Mouse (Mus musculus) gastrocnemius, postnatal 36 days (tissue): ENCODE measurements around the gene Cebpb. TPM values are rescaled to one million over a fixed set of nuclear protein-coding genes. Genes with fewer than 3 reads are reported as not detected.
A peak's percentile ranks its signal among the peaks of the same experiment; 100 is the strongest.

ENCODE experiments used
- DNase-seq, 2 experiments: peaks; one replicate each; pipeline ENCODE4 v3.0.0; 2022
- intact Hi-C: fragments of 180-260 bp; cut with DNase I; formaldehyde crosslinking; loops from one replicate; pipeline ENCODE4 v1.15.1; 2025
- total RNA-seq, 2 experiments: library from RNA; stranded (reverse); gene quantifications; 2 replicates each; pipeline ENCODE4 v1.2.3; 2021

The Cebpb gene
- total RNA-seq, 2 experiments from 2014 or later: 115 to 129 TPM

GRCm38 (mm10) chr2:167661270-167662203, 27.2 kb upstream of the Cebpb start, which contains the start of gene Gm20431:
Gene Gm20431 (minus strand): TSS chr2:167661496.
- DNase-seq: peak; percentile 86 to 97
- intact Hi-C loops: no loop called here

GRCm38 (mm10) chr2:167662713-167663112, 26.0 kb upstream of the Cebpb start:
- intact Hi-C loops: no loop called here
- no peak for DNase-seq

DNA sequence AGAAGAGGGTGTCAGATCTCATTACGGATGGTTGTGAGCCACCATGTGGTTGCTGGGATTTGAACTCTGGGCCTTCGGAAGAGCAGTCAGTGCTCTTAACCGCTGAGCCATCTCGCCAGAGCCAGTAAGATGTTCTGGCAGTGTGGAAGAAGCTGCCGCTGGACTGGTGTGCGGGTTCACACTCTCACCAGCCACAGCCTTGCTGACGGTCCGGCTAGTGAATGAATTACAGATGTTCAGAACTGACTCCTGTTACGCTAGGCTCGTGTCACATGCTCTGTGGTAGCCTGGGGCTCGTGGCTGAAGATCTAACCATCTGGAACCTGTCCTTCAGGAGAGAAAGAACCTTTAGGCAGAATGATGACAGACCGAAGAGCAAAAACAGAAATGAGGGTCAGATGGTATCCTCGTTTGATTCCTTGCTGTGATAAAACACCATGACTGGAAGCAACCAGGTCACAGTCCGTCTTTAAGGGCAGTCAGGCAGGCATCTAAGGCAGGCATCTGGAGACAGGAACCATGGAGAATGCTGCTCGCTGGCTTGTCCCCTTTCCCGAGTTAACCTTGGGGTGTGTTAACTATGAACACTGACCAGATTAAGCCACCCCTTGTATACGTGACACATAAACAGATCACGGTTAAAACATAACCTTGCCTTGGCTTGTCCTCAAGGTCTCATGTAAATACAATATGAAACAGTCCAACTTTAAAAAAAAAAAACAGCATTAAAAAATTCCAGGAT, 22.6 kb upstream of the Cebpb start:
- intact Hi-C loops: no loop called here
- no peak for DNase-seq

DNA sequence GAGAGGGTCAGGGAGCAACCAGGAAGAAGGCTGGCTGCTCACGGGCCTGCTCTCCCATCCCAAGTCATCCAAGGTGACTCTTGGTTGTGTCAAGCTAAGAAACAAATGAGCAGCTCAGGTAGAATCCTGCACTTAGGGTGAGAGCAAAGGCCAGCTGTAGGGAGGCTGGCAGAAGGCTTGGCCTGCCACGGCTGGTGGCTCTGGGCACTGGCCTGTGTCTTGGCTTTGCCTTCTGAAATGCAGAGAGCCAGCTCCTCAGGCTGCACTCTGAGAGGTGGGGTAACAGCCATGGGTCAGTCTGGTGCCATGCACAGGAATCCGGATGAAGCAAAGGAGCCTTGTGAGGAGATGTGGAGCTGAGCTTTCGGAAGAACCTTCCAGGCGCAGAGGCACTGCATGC, 20.3 kb upstream of the Cebpb start:
- intact Hi-C loops: no loop called here
- no peak for DNase-seq

GRCm38 (mm10) chr2:167669398-167669797, 19.3 kb upstream of the Cebpb start:
- intact Hi-C loops: no loop called here
- DNase-seq: no peak

GRCm38 (mm10) chr2:167671101-167671633, 17.5 kb upstream of the Cebpb start:
- intact Hi-C loops: no loop called here
- DNase-seq: no peak

GRCm38 (mm10) chr2:167672212-167672685, 16.5 kb upstream of the Cebpb start:
- intact Hi-C loops: no loop called here

GRCm38 (mm10) chr2:167675120-167675909, 13.4 kb upstream of the Cebpb start:
- DNase-seq: no peak
- intact Hi-C loops: loop anchor here (5.0 kb wide), 1 partner anchor 143 kb away; no protein-coding TSS in a partner anchor

More at GRCm38 (mm10) chr2:167672212-167672685, 16.5 kb upstream of the Cebpb start:
- DNase-seq: no peak

DNA sequence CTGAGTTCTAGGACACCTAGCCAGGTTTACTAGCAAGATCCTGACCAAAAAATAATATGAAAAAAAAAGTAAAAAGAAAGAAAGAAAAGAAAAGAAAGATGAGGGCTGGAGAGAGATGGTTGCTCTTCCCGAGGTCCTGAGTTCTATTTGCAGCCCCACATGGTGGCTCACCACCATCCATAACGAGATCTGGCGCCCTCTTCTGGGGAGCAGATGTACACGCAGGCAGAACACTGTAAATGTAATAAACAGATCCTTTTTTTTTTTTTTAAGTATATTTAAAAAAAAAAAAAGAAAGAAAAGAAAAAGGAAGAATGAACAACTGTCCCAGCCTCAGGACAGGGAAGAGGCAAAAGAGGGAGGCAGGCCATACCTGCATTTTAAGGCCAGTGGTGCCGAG, 10.1 kb upstream of the Cebpb start:
- intact Hi-C loops: loop anchor here (5.0 kb wide), 1 partner anchor 146 kb away; no protein-coding TSS in a partner anchor
- no peak for DNase-seq

- intact Hi-C loops: loop anchor here (1.0 to 10.0 kb wide), 3 partner anchors 40 to 325 kb away; no protein-coding TSS in a partner anchor
- peak; percentile 78 to 79 for DNase-seq
Observed at GRCm38 (mm10) chr2:167679902-167680430, 8.7 kb upstream of the Cebpb start.

DNA sequence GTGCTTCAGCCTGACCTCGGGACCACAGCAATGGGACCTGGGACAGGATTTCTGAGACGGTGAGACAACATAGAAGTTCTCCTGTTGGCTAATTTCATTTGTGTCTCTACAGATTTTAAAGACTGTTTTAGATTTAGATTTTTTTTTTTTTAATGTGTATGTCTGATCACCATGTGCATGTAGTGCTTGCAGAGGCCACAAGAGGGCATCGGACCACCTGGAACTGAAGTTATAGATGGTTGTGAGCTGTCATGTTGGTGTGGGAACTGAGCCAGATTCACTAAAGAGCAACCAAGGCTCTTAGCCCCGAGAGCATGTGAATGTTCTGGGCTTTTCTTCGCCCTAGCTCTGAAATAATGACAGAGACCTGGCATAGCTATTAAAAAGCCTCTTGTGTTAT, 8.1 kb upstream of the Cebpb start:
- peak in 1 of 2 experiments; percentile 42 for DNase-seq
- intact Hi-C loops: loop anchor here (1.0 to 10.0 kb wide), 2 partner anchors 40 to 324 kb away; no protein-coding TSS in a partner anchor

GRCm38 (mm10) chr2:167683721-167684120, 5.0 kb upstream of the Cebpb start:
- intact Hi-C loops: loop anchor here (10.0 kb wide), 1 partner anchor 321 kb away; no protein-coding TSS in a partner anchor
- DNase-seq: no peak

DNA sequence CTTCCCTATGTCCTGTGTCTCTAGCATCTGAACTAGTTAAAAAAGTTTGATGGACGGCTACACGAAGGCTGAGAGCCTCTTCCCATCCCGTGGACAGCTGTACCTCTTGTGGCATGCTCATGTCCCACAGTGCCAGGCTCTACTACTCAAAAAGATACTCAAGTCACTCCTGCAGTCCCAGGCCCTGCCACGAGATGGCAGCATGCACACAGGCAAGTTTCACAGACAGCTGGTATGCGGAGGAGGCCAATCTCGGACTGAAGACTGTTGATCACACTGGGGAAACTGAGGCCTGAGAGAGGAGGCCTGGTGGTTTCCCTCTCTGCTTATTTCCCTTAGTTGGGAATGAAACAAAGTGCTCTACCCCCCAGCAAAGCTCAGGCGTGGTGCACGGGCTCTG, 3.6 kb upstream of the Cebpb start:
- peak; percentile 94 to 99 for DNase-seq

DNA sequence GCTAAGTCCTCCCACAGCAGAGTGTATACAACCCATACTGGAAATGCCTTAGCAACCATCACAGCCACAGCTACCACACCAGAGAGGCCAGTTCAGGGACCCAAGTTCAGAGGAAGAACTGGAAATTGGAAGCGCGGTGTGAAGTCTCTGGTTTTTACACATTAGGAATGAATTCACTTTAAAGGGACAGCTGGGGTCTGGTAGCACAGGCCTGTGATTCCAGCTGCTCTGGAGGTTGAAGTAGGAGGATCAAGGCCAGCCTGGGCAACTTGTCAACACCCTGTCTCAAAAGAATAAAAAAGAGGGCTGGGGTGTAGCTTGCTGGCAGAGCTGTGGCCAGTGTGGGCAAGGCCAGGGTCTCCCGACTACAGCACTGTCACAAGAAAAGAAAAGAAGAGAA, 2.9 kb upstream of the Cebpb start:
- DNase-seq: peak in 1 of 2 experiments; percentile 13

More for the DNA sequence above, 3.6 kb upstream of the Cebpb start:
- intact Hi-C loops: loop anchor here (1.0 to 10.0 kb wide), 3 partner anchors 92 to 320 kb away; no protein-coding TSS in a partner anchor

GRCm38 (mm10) chr2:167686382-167687249, 2.1 kb upstream of the Cebpb start:
- DNase-seq: peak in 1 of 2 experiments; percentile 16
- intact Hi-C loops: loop anchor here (1.0 to 10.0 kb wide), 3 partner anchors 91 to 318 kb away; no protein-coding TSS in a partner anchor

More for the DNA sequence above, 2.9 kb upstream of the Cebpb start:
- intact Hi-C loops: loop anchor here (1.0 to 10.0 kb wide), 3 partner anchors 91 to 319 kb away; no protein-coding TSS in a partner anchor

- intact Hi-C loops: loop anchor here (1.0 to 10.0 kb wide), 3 partner anchors 90 to 318 kb away; no protein-coding TSS in a partner anchor
- no peak for DNase-seq
Observed at GRCm38 (mm10) chr2:167687250-167687586, 1.5 kb upstream of the Cebpb start.

DNA sequence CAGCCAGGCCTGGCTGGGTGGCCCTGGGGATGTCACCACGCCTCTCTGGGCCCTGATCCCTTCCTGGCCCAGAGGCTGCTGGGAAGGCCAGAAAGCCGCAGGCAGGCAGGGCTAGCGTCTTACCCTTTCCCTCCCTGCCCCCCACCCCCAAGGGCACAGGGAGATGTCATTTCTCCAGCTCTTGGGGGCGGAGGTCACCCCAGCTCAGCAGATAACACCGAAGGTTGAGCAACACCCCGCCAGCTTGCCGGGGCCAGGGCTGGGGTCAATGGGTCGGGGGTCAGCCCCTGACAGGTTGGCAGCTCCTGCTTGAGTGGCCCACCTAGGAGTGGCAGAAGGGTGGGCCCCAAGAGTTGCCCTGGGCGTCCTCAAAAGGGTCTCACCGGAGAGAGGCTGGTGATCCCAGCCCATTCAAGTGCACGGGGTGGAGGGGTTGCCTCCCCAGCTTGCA, 1.0 kb upstream of the Cebpb start:
- DNase-seq: peak in 1 of 2 experiments; percentile 30
- intact Hi-C loops: loop anchor here (1.0 to 10.0 kb wide), 3 partner anchors 90 to 317 kb away; no protein-coding TSS in a partner anchor

DNA sequence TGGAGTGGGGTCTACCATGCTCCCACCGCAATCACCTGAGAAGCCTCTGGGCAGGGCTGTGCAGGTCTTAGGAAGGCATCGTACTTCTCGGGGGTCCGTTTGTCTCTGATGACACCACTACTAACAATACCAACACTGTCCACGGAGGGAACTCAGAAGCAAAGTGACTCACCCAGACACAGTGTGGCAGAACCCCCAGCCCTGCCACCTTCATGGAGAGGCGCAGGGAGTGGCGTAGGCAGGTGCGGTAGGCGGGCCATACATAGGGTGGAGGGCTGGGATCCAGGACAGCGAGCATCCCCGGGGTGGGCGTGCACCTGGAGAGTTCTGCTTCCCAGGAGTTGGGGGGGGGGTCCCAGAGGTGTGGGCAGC, 603 bp upstream of the Cebpb start:
- no peak for DNase-seq
- intact Hi-C loops: loop anchor here (5.0 to 10.0 kb wide), 2 partner anchors 89 to 317 kb away; no protein-coding TSS in a partner anchor
